Mouse (Mus musculus) forebrain, postnatal 0 days (tissue): ENCODE measurements around the gene Gfap. TPM values are rescaled to one million over a fixed set of nuclear protein-coding genes. Genes with fewer than 3 reads are reported as not detected.
A peak's percentile ranks its signal among the peaks of the same experiment; 100 is the strongest.

Experiments
- ATAC-seq: fragments of 200-750 bp; cut with Nextera tagmentation; 2 replicates; pipeline ENCODE4 v1.8.0; 2017; ENCODE audit warnings: mild to moderate bottlenecking, moderate library complexity
- DNase-seq: peaks from one replicate; pipeline ENCODE4 v3.0.0-alpha.2; 2015
- H3K27ac ChIP-seq: fragments of 300-500 bp; sonication (generic); 2 replicates; pipeline ENCODE4 v1.5.1; 2014; ENCODE audit warnings: low read depth, mild to moderate bottlenecking, antibody characterized with exemption, low read length, moderate library complexity, mixed read lengths
- H3K27me3 ChIP-seq: fragments of 300-500 bp; sonication (generic); 2 replicates; pipeline ENCODE4 v1.6.1; 2014; ENCODE audit warnings: mild to moderate bottlenecking, low read length, mixed read lengths; ENCODE audit not compliant: insufficient read depth
- H3K36me3 ChIP-seq: fragments of 300-500 bp; sonication (generic); 2 replicates; pipeline ENCODE4 v1.6.1; 2014; ENCODE audit warnings: mild to moderate bottlenecking, moderate library complexity; ENCODE audit not compliant: insufficient read depth
- H3K4me1 ChIP-seq: fragments of 300-500 bp; sonication (generic); 2 replicates; pipeline ENCODE4 v1.6.1; 2014; ENCODE audit warnings: antibody characterized with exemption; ENCODE audit not compliant: insufficient read depth
- H3K4me2 ChIP-seq: fragments of 300-500 bp; sonication (generic); 2 replicates; pipeline ENCODE4 v1.6.1; 2014; ENCODE audit warnings: low read depth, mild to moderate bottlenecking, moderate library complexity
- H3K4me3 ChIP-seq: fragments of 300-500 bp; sonication (generic); 2 replicates; pipeline ENCODE4 v1.5.1; 2014; ENCODE audit warnings: low read depth, low read length, mixed read lengths
- H3K9ac ChIP-seq: fragments of 300-500 bp; sonication (generic); 2 replicates; pipeline ENCODE4 v1.6.1; 2014; ENCODE audit warnings: mild to moderate bottlenecking
- H3K9me3 ChIP-seq: fragments of 300-500 bp; sonication (generic); 2 replicates; pipeline ENCODE4 v1.6.1; 2016; ENCODE audit warnings: low read length
- CTCF ChIP-seq: sonication (generic); IDR thresholded peaks from 2 replicates; pipeline ENCODE4 v1.5.1; 2016; ENCODE audit warnings: antibody characterized with exemption, control low read depth, low read depth
- WGBS: fragments of 180-500 bp; shearing (Covaris S2); extraction: QIAGEN DNeasy Blood & Tissue Kit; methylation state at CpG from one replicate; pipeline ENCODE4 v1.1.7; 2014; 5-methylcytosine and 5-hydroxymethylcytosine counted together
- polyA plus RNA-seq: library from polyadenylated mRNA; unstranded; fragments of >200 nt; fragmentation: Nextera tagmentation; extraction: Ambion mirVana; gene quantifications from 2 replicates; pipeline ENCODE4 v1.2.1, GENCODE M21; 2015
- total RNA-seq: library from RNA; depleted of rRNA; stranded (reverse); fragments of >200 nt; gene quantifications from 2 replicates; pipeline ENCODE4 v1.2.3, GENCODE M21; 2014

Gene Gfap
- total and polyA plus RNA-seq, 2 experiments from 2014 or later = 44.4 to 52.6 TPM

DNA sequence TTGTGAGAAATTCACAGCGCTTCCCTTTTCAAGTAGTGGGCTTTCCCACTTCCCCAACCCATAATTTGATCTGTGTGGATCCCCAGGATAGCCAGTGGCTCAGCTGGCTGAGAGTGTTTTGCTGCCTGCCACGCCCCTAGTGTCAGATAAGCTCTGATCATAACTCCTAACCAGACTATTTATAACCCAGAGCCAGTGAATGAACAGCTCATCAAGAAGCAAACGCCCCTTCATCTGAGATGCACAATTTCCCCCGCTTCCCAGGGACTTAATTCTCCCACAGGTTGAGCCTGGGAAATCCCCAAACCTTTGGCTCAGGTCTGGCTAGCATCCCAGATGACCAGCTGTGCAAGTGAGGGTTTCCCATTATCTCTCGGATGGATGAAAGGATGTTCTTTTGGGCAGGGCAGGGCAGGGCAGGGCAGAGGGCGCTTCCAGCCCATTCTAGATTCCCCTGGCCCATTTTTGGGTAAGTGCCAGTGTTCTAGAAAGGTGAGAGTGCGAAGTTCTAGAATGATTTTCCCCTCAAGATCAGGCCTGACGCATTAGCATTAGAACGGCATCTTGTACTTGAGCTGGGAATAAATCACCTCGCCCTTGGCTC is 16.0 kb downstream of the Gfap start, which contains the start of gene Fam187a:
Fam187a (plus strand) TSS at position 554 of the 604 bp plus-strand sequence.
- Histone ChIP-seq H3K4me3 (no peak within 1 kb of the TSS), H3K36me3 (no peaks in the 10 kb centered on the region), H3K27ac (no peak within 1 kb of the TSS), H3K27me3 (no peaks in the 10 kb centered on the region), H3K4me1 (peaks cover 16% of the 10 kb centered on the region; the same call in 1 of the 2 replicates), H3K9me3 (no peaks in the 10 kb centered on the region), H3K9ac (no peak within 1 kb of the TSS), H3K4me2 (no peak within 1 kb of the TSS)
- TF ChIP-seq CTCF = no peak
- WGBS = 56% methylated on average over 10 of the region's 10 CpGs
- ATAC-seq (no peak), DNase-seq (no peak)

DNA sequence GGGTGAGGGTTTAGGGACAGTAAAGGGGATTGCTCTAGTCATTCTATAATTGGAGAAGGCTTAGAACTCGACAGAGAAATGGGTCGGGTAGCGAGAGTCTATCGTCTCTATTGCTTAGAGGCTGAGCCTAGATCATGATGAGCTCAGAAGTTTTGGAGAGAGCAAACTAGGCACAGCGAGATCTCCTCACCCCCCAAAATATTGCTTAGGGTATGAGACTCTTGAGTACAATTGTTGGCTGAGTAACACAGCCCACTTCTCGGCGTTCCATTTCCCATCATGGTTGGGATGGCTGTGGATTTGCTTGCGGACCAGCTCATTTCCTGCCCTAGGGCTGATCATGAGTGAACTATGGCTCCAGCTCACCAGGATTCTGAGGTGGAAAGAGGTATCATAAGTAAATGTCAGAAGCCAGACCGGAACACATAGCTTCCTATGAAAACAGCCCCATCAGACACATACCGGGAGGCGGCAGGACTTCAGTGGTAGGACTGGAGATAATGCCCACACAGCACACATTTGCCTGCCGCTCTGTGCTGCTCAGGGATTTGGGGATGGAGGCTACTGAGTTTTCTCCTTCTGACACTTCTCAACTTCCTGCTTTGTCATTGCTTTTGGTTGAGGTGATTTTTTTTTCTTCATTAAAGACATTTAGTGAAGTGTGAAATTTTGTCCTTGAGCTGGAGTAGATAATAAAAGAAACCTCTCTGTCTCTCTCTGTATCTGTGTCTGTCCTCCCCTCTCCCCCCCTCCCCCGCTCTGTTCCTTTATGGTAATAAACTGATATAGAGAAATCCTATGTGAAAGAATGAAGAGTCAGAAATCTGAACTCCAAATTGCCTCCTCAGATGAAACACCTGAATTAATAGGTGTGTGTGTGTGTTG is 19.2 kb downstream of the Gfap start:
- Histone ChIP-seq H3K4me1 (peaks cover 4% of the 10 kb centered on the region; the same call in 1 of the 2 replicates), H3K9me3 (no peaks in the 10 kb centered on the region), H3K27me3 (no peaks in the 10 kb centered on the region), H3K4me3 (peak overlapping the region; percentile 68), H3K36me3 (peaks cover 9% of the 10 kb centered on the region; the same call in 1 of the 2 replicates), H3K4me2 (peak overlapping the region; percentile 71), H3K27ac (peak overlapping the region; percentile 87), H3K9ac (peak overlapping the region; percentile 76)
- peak; percentile 3; the same call in 1 of the 2 replicates for ATAC-seq
- no peak for DNase-seq
- no peak for TF ChIP-seq CTCF
- WGBS = 17% methylated on average over 13 of the region's 13 CpGs

DNA sequence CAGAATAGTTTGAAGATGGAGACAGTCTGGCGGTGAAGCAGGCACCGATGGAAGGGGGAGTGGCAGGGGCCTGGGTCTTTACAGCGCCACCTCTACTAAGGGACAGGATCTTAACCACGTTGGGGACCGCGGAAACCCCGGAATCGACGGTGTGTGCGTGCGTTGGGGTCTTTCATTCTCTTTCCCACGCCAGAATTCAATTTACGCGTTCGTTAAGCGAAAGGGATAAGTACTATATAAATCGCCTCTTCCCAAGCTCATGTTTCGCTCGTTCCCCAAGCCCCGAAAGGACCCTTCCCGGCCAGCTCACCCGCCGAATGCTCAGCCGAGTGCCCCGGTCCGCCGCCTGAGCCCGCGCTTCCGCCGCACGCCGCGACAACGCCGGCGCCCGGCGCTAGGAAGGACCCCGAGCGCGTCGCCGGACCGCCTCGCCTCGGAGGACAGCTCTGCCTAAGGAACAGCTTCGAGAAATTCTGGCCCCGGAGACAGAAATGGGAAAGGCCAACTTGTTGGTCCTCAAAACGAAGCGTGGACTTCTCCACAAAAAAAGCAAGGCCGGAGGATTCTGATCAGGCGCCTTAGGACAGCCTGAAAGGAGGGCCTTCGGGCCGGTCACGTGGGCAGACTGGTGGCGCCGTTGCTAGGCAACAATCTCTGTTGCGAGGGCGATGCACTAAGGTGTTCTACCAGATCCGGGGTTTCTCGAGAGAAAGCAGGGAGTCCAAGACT is 20.0 kb downstream of the Gfap start, which contains the start of the genes Eftud2 and Ccdc103:
Eftud2 (minus strand) TSS at position 401 of the 729 bp plus-strand sequence.
Ccdc103 (plus strand) TSS at position 620 of the 729 bp plus-strand sequence.
- peaks cover 4% of the 10 kb centered on the region; the same call in 1 of the 2 replicates for H3K4me1 ChIP-seq
- H3K36me3 ChIP-seq = peaks cover 14% of the 10 kb centered on the region
- no peaks in the 10 kb centered on the region for H3K9me3 ChIP-seq
- H3K9ac ChIP-seq = peak within 1 kb of the TSS; percentile 76
- no peak for TF ChIP-seq CTCF
- no peaks in the 10 kb centered on the region for H3K27me3 ChIP-seq
- H3K4me3 ChIP-seq = peak within 1 kb of the TSS; percentile 68
- peak; percentile 98 for DNase-seq
- ATAC-seq = peak; percentile 93
- WGBS = 3% methylated on average over 62 of the region's 62 CpGs
- peak within 1 kb of the TSS; percentile 87 for H3K27ac ChIP-seq
- peak within 1 kb of the TSS; percentile 71 for H3K4me2 ChIP-seq

DNA sequence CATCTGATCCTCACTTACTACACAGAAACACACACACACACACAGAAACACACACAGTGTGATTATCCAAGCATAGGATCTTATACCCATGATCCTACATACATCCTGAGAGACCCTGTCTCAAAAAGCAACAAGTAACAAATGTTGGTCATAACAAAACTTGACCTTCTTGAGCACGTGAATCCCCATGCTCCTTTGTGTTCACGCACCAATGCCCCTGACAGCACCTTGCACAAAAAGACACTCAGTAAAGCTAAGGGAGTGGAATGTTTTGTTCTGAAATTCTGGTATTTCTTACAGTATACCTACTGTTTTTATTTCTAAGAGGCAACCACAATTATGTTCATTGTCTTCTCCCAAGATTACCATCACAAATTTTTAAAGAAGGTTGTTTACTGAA is 21.2 kb downstream of the Gfap start:
- 40% methylated on average over 2 of the region's 2 CpGs for whole genome bisulfite sequencing
- Histone ChIP-seq H3K4me2 (no peak overlapping the region), H3K27me3 (no peaks in the 10 kb centered on the region), H3K9me3 (no peaks in the 10 kb centered on the region), H3K4me1 (peaks cover 4% of the 10 kb centered on the region; the same call in 1 of the 2 replicates), H3K4me3 (no peak overlapping the region), H3K36me3 (peaks cover 26% of the 10 kb centered on the region), H3K27ac (no peak overlapping the region), H3K9ac (no peak overlapping the region)
- DNase-seq (no peak), ATAC-seq (no peak)
- no peak for TF ChIP-seq CTCF

DNA sequence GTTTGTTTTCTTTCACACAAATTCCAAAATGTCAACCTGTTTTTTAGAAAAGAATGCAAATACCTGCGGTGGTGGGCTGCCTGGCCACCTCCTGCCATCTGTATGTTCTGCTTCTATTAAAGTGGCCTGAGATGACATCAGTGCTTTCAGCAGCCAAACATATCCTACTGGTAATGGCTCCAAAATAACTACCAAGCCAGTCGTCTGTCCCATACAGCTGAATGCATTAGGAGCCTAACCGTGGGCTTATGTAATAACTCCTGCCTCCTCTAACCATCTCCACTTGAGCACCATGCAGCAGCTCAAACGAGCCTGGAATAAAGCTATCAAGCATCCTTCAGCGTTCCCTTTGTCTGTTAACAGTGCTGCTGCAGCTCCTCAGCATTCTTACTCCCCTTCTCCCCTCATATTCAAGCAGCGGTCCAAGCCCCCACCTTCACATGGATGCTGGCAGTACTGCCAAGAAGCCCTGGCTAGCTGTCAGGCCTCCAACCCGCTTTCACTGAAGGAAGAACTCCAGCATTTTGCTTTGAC is 25.8 kb downstream of the Gfap start:
- Histone ChIP-seq H3K27me3 (no peaks in the 10 kb centered on the region), H3K4me2 (no peak overlapping the region), H3K27ac (no peak overlapping the region), H3K4me3 (no peak overlapping the region), H3K36me3 (peaks cover 47% of the 10 kb centered on the region), H3K9me3 (no peaks in the 10 kb centered on the region), H3K9ac (no peak overlapping the region), H3K4me1 (no peaks in the 10 kb centered on the region)
- ATAC-seq = no peak
- TF ChIP-seq CTCF = no peak
- 61% methylated on average over 7 of the region's 7 CpGs for WGBS
- no peak for DNase-seq

DNA sequence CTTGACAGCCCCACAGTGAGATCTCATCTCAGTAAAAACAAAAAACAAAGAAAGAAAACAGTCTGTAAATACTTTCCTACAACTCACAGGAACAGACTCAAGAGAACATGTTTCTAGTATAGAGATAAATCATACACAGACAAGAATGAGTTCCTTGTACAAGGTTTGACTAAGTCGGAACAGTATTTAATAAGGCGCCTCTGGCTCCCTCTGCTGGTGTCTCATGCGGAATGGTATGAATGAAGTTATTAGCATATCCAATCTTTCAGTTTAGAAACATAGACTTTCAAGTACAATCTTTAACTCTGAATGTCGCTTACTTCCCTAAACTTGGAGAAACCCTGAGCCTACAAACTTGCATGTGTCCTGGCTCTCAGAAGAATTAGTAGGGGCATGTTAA is 36.4 kb downstream of the Gfap start:
- H3K4me3 ChIP-seq = no peak overlapping the region
- no peak overlapping the region for H3K4me2 ChIP-seq
- no peak overlapping the region for H3K27ac ChIP-seq
- TF ChIP-seq CTCF = peak; percentile 79
- no peaks in the 10 kb centered on the region for H3K27me3 ChIP-seq
- DNase-seq = peak; percentile 89
- 30% methylated on average over 4 of the region's 4 CpGs for WGBS
- no peaks in the 10 kb centered on the region for H3K4me1 ChIP-seq
- no peaks in the 10 kb centered on the region for H3K9me3 ChIP-seq
- peak; percentile 71; the same call in 1 of the 2 replicates for ATAC-seq
- peaks cover 81% of the 10 kb centered on the region for H3K36me3 ChIP-seq
- no peak overlapping the region for H3K9ac ChIP-seq
